Mouse (Mus musculus) C2C12 (cell line): Measurements from ENCODE around the gene Nudt1. TPM values are rescaled to one million over a fixed set of nuclear protein-coding genes. Genes with fewer than 3 reads are reported as not detected.

Experiments used
- H3K27me3 ChIP-seq: one replicate; pipeline ENCODE4 v1.6.1; 2011; ENCODE audit not compliant: control insufficient read depth, insufficient read depth, insufficient read length
- H3K36me3 ChIP-seq: one replicate; pipeline ENCODE4 v1.6.1; 2011; ENCODE audit not compliant: control insufficient read depth, insufficient read depth
- H3K4me3 ChIP-seq: one replicate; pipeline ENCODE4 v1.5.1; 2011; ENCODE audit warnings: mild to moderate bottlenecking, control low read depth; ENCODE audit not compliant: poor library complexity, insufficient read depth, severe bottlenecking
- H3K79me2 ChIP-seq: one replicate; pipeline ENCODE4 v1.6.1; 2011; ENCODE audit not compliant: control insufficient read depth, insufficient read depth
- H3K79me3 ChIP-seq: one replicate; pipeline ENCODE4 v1.6.1; 2011; ENCODE audit warnings: low read depth, control low read depth
- H3ac ChIP-seq: one replicate; pipeline ENCODE3; 2011; ENCODE audit warnings: low read depth; ENCODE audit not compliant: control insufficient read depth, insufficient read length
- CEBPB ChIP-seq: IDR thresholded peaks from one replicate; pipeline ENCODE4 v1.6.1; 2011; ENCODE audit warnings: low read depth, mild to moderate bottlenecking, control low read depth, moderate library complexity
- CTCF ChIP-seq: IDR thresholded peaks from one replicate; pipeline ENCODE4 v1.5.1; 2011; ENCODE audit not compliant: control insufficient read depth, insufficient read depth, insufficient read length
- FOSL1 ChIP-seq: IDR thresholded peaks from one replicate; pipeline ENCODE4 v1.8.0; 2011; ENCODE audit warnings: mild to moderate bottlenecking, low read length; ENCODE audit not compliant: poor library complexity, insufficient read depth, severe bottlenecking
- MAX ChIP-seq: IDR thresholded peaks from one replicate; pipeline ENCODE4 v1.6.1; 2011; ENCODE audit warnings: mild to moderate bottlenecking, control low read depth
- MYOD1 ChIP-seq: IDR thresholded peaks from one replicate; pipeline ENCODE4 v1.6.1; 2011; ENCODE audit warnings: low read depth; ENCODE audit not compliant: control insufficient read depth, insufficient read length
- MYOG ChIP-seq: IDR thresholded peaks from one replicate; pipeline ENCODE4 v1.6.1; 2011; ENCODE audit not compliant: control insufficient read depth, insufficient read length; ENCODE audit errors: extremely low read depth
- USF1 ChIP-seq: IDR thresholded peaks from one replicate; pipeline ENCODE4 v1.6.1; 2011; ENCODE audit warnings: low read depth, mild to moderate bottlenecking, control low read depth, moderate library complexity
- polyA plus RNA-seq: library from polyadenylated mRNA; unstranded; fragments of >200 nt; fragmentation: generic; extraction: Trizol; gene quantifications from one replicate; pipeline ENCODE4 v1.2.1, GENCODE M21; 2012; ENCODE audit warnings: missing spikeins

The Nudt1 gene
- polyA plus RNA-seq, 1 experiment, result 37.7 TPM

- no peaks in the 10 kb centered on the region for H3K79me2 ChIP-seq
- no peaks in the 10 kb centered on the region for H3K27me3 ChIP-seq
- TF ChIP-seq MYOD1 (no peak), FOSL1 (no peak), CTCF (no peak), CEBPB (no peak), MYOG (no peak), MAX (no peak), USF1 (no peak)
- no peaks in the 10 kb centered on the region for H3K79me3 ChIP-seq
- H3ac ChIP-seq, result no peak overlapping the region
- no peak overlapping the region for H3K4me3 ChIP-seq
- H3K36me3 ChIP-seq, result peaks cover 12% of the 10 kb centered on the region
These were observed 37.4 kb upstream of the Nudt1 start for GRCm38 (mm10) chr5:140284011-140284410.

GRCm38 (mm10) chr5:140284761-140285160 is 36.7 kb upstream of the Nudt1 start:
- Histone ChIP-seq H3ac (no peak overlapping the region), H3K79me3 (no peaks in the 10 kb centered on the region), H3K27me3 (no peaks in the 10 kb centered on the region), H3K79me2 (no peaks in the 10 kb centered on the region), H3K36me3 (peaks cover 11% of the 10 kb centered on the region), H3K4me3 (no peak overlapping the region)
- TF ChIP-seq MYOG (no peak), CEBPB (no peak), MAX (no peak), MYOD1 (no peak), FOSL1 (no peak), USF1 (no peak), CTCF (no peak)

GRCm38 (mm10) chr5:140288287-140288686 is 33.2 kb upstream of the Nudt1 start:
- Histone ChIP-seq H3ac (no peak overlapping the region), H3K36me3 (peaks cover 29% of the 10 kb centered on the region), H3K27me3 (no peaks in the 10 kb centered on the region), H3K79me2 (no peaks in the 10 kb centered on the region), H3K4me3 (no peak overlapping the region), H3K79me3 (no peaks in the 10 kb centered on the region)
- TF ChIP-seq MYOD1 (no peak), USF1 (no peak), CTCF (no peak), FOSL1 (no peak), MYOG (no peak), MAX (no peak), CEBPB (no peak)

- H3K36me3 ChIP-seq, result peaks cover 33% of the 10 kb centered on the region
These were observed 32.3 kb upstream of the Nudt1 start for GRCm38 (mm10) chr5:140289161-140289560.

GRCm38 (mm10) chr5:140292152-140292551 is 29.3 kb upstream of the Nudt1 start:
- Histone ChIP-seq H3K27me3 (no peaks in the 10 kb centered on the region), H3ac (no peak overlapping the region), H3K79me3 (no peaks in the 10 kb centered on the region), H3K36me3 (peaks cover 55% of the 10 kb centered on the region), H3K79me2 (no peaks in the 10 kb centered on the region), H3K4me3 (no peak overlapping the region)
- TF ChIP-seq MYOD1 (peak; percentile 67), MAX (no peak), FOSL1 (no peak), USF1 (no peak), CTCF (peak; percentile 49), MYOG (no peak), CEBPB (no peak)

More at GRCm38 (mm10) chr5:140289161-140289560, 32.3 kb upstream of the Nudt1 start:
- Histone ChIP-seq H3ac (no peak overlapping the region), H3K27me3 (no peaks in the 10 kb centered on the region), H3K79me3 (no peaks in the 10 kb centered on the region), H3K79me2 (no peaks in the 10 kb centered on the region), H3K4me3 (no peak overlapping the region)
- TF ChIP-seq FOSL1 (no peak), CTCF (no peak), MYOD1 (no peak), MAX (no peak), MYOG (no peak), CEBPB (no peak), USF1 (no peak)

- TF ChIP-seq USF1, result no peak
- no peak for TF ChIP-seq MYOG
- TF ChIP-seq CEBPB, result no peak
- TF ChIP-seq FOSL1, result no peak
- TF ChIP-seq MYOD1, result no peak
- no peak for TF ChIP-seq MAX
- no peak for TF ChIP-seq CTCF
- Histone ChIP-seq H3K79me2 (no peaks in the 10 kb centered on the region), H3ac (no peak overlapping the region), H3K4me3 (no peak overlapping the region), H3K79me3 (no peaks in the 10 kb centered on the region), H3K27me3 (no peaks in the 10 kb centered on the region), H3K36me3 (peaks cover 54% of the 10 kb centered on the region)
These were observed 23.2 kb upstream of the Nudt1 start for GRCm38 (mm10) chr5:140298291-140298690.
